Mouse (Mus musculus) ES-E14 (cell line): Measurements from ENCODE around the gene Armc7.

Source experiments
- MAFK ChIP-seq: IDR thresholded peaks from 2 replicates; pipeline ENCODE4 v1.6.1; 2014; ENCODE audit warnings: mild to moderate bottlenecking, low read depth, low read length, inconsistent platforms; ENCODE audit not compliant: insufficient read depth
- ZC3H11A ChIP-seq: IDR thresholded peaks from 2 replicates; pipeline ENCODE4 v1.6.1; 2012; ENCODE audit warnings: low read depth, mild to moderate bottlenecking, inconsistent platforms, low read length, borderline replicate concordance
- ZNF384 ChIP-seq: IDR thresholded peaks from 2 replicates; pipeline ENCODE4 v1.6.1; 2012; ENCODE audit warnings: low read depth, low read length, inconsistent platforms

DNA sequence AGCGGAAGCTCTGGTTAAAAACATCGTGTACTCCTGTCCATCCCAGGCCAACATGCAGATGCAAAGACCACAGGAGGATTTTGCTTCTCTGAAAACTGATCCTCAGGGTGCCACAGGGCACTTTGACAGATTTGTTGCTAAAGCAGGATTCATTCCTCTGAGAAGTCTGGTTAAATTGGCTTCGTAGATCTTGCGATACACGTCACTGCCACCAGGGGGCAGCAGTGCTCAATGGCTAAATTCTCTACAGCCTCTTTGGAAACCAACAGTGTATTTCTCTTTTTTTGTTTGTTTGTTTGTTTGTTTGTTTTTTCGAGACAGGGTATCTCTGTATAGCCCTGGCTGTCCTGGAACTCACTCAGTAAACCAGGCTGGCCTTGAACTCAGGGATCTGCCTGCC is 8.3 kb downstream of the Armc7 start:
- no peak for TF ChIP-seq ZC3H11A
- no peak for TF ChIP-seq MAFK
- no peak for TF ChIP-seq ZNF384
